Mouse (Mus musculus) G1E (cell line): Measurements from ENCODE around the gene Btaf1.

Experiments
- CTCF ChIP-seq: IDR thresholded peaks from 2 replicates; pipeline ENCODE4 v1.5.1; 2012; ENCODE audit warnings: low read depth, low read length, inconsistent platforms, mixed read lengths
- GATA1 ChIP-seq: IDR thresholded peaks from 2 replicates; pipeline ENCODE4 v1.6.1; 2012; ENCODE audit warnings: borderline replicate concordance, low read length, inconsistent platforms, mixed read lengths
- GATA2 ChIP-seq: IDR thresholded peaks from 2 replicates; pipeline ENCODE4 v1.6.1; 2012; ENCODE audit warnings: low read depth, low read length, inconsistent platforms, borderline replicate concordance
- POLR2AphosphoS5 ChIP-seq: IDR thresholded peaks from 2 replicates; pipeline ENCODE4 v1.6.1; 2012; ENCODE audit warnings: low read depth, low read length, inconsistent platforms; ENCODE audit not compliant: insufficient replicate concordance
- TAL1 ChIP-seq: conservative IDR thresholded peaks from 2 replicates; pipeline ENCODE4 v1.6.1; 2012; ENCODE audit warnings: low read depth, low read length, inconsistent platforms, mixed read lengths

DNA sequence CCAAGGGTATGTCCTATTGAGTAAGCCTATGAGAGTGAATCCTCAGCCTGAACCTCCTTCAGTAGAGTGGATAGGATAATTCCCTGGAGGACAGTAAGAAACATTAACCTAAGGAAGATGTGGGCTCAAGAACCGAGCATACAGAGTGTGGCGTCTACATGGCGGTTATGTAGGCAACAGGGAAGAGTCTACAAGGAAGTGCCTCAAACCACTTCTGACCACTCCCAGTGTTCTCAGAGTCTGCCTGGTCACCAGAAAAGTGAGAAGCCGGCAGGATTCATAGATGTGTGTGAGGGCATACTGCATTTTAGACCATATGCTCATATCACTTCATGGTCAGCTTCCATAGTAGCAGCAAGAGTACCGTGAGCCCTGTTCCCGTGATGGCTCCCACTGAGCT is 122.6 kb downstream of the Btaf1 start:
- no peak for TF ChIP-seq TAL1
- no peak for TF ChIP-seq CTCF
- TF ChIP-seq GATA1: no peak
- TF ChIP-seq POLR2AphosphoS5: no peak
- TF ChIP-seq GATA2: no peak
